Mouse (Mus musculus): ENCODE measurements around the gene Slc16a10. TPM values are rescaled to one million over a fixed set of nuclear protein-coding genes. Genes with fewer than 3 reads are reported as not detected.

The Slc16a10 gene
- polyA plus RNA-seq, 1 experiment from 2014 or later = 5.0 TPM

DNA sequence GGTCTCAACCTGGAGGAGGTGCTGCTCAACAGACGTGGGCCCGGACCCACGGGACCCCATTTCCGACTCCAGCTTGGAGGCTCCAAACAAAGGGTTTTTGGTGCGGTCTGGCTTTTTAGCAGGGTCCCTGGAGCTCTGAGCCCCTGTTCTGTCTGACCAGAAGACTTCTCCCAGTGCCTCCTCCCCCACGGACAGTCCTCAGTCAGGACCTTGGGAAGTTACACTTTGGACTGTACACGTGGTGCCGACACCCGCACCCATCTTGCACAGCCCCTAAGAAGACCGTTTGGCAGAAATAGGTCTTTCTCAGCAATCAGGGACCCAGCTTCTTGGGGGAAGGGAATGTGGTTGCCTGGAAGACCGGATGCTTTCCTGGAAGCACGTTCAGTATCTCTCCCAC is 155.6 kb downstream of the Slc16a10 start, which contains the start of gene Mfsd4b5:
Gene Mfsd4b5 (minus strand): TSS at position 181 of the 400 bp plus-strand sequence.
- WGBS = 90% methylated on average over 12 of the region's 12 CpGs
- Histone ChIP-seq H3K9ac (no peak within 1 kb of the TSS), H3K27me3 (replicated peaks) (no peaks in the 10 kb centered on the region), H3K9me3 (no peaks in the 10 kb centered on the region), H3K4me2 (replicated peaks) (no peak within 1 kb of the TSS), H3K4me1 (no peaks in the 10 kb centered on the region), H3K27ac (no peak within 1 kb of the TSS), H3K4me3 (no peak within 1 kb of the TSS), H3K36me3 (no peaks in the 10 kb centered on the region)
- ATAC-seq (ENCODE audit: low FRiP score, low read depth) = no peak

Other genes with a start within 250 kb of the Slc16a10 start
- gene Mfsd4b4, start 243.0 kb downstream of the Slc16a10 start, polyA plus RNA-seq (2016; fragmentation: Nextera tagmentation; extraction: Ambion mirVana) = 4.5 and 5.2 TPM in 2 replicates
- not detected in 2 replicates for gene Mfsd4b2, start 215.3 kb downstream of the Slc16a10 start, polyA plus RNA-seq (2016; fragmentation: Nextera tagmentation; extraction: Ambion mirVana)
- 0.18 and 0.40 TPM in 2 replicates for gene Mfsd4b3, start 182.1 kb downstream of the Slc16a10 start, polyA plus RNA-seq (2016; fragmentation: Nextera tagmentation; extraction: Ambion mirVana)
- gene Mfsd4b5, start 155.6 kb downstream of the Slc16a10 start, polyA plus RNA-seq (2016; fragmentation: Nextera tagmentation; extraction: Ambion mirVana) = 0.10 and 0.13 TPM in 2 replicates
- 0.31 TPM in 1 of 2 replicates, not detected in the other for gene Mfsd4b1, start 117.0 kb downstream of the Slc16a10 start, polyA plus RNA-seq (2016; fragmentation: Nextera tagmentation; extraction: Ambion mirVana)
- 70.2 and 85.2 TPM in 2 replicates for gene Rpf2, start 104.8 kb upstream of the Slc16a10 start, polyA plus RNA-seq (2016; fragmentation: Nextera tagmentation; extraction: Ambion mirVana)
- 120 and 139 TPM in 2 replicates for gene Gtf3c6, start 115.8 kb upstream of the Slc16a10 start, polyA plus RNA-seq (2016; fragmentation: Nextera tagmentation; extraction: Ambion mirVana)
- gene Amd1, start 159.9 kb upstream of the Slc16a10 start, polyA plus RNA-seq (2016; fragmentation: Nextera tagmentation; extraction: Ambion mirVana) = 50.5 and 52.4 TPM in 2 replicates
- gene Cdk19, start 197.3 kb upstream of the Slc16a10 start, polyA plus RNA-seq (2016; fragmentation: Nextera tagmentation; extraction: Ambion mirVana) = 11.9 and 12.9 TPM in 2 replicates

Data from neural tube, embryonic 12.5 days (tissue).